Mouse (Mus musculus) left cerebral cortex, postnatal 10 days (tissue): ENCODE measurements around the gene Olfr734. TPM values are rescaled to one million over a fixed set of nuclear protein-coding genes. Genes with fewer than 3 reads are reported as not detected.

Source experiments
- DNase-seq, 2 experiments: peaks; one replicate each; pipeline ENCODE4 v3.0.0; 2021 to 2022; ENCODE audit warnings: low spot score in 2 of 2, mixed read lengths in 1 of 2; ENCODE audit errors: extremely low spot score in 1 of 2
- intact Hi-C: fragments of 180-260 bp; cut with DNase I; formaldehyde crosslinking; loops from one replicate; pipeline ENCODE4 v1.15.1; 2025
- total RNA-seq, 2 experiments: library from RNA; stranded (reverse); gene quantifications; 2 replicates each; pipeline ENCODE4 v1.2.3; 2021

The Olfr734 gene
- total RNA-seq, result not detected

DNA sequence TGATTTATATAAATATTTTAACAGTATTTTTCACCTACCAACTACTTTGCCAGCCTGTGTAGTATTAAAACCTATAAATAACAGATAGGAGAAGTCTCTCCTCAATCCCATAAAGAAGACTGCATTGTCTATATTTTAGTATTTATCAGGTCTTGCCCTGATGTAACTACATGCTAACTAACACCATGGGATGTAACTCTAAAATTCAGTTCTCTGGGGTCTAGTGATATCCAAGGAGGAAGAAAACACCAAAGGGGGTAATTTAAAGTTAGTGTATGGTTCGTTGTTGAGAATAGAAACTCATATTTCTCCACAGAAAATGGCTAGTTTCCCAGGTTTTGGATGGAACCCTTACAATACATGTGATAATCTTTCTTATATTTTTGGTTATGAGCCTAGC, at the start of gene Olfr734:
TSS of gene Olfr734 (minus strand) at position 101 of the 400 bp plus-strand sequence.
- DNase-seq, result no peak
- intact Hi-C loops, result no loop called here

DNA sequence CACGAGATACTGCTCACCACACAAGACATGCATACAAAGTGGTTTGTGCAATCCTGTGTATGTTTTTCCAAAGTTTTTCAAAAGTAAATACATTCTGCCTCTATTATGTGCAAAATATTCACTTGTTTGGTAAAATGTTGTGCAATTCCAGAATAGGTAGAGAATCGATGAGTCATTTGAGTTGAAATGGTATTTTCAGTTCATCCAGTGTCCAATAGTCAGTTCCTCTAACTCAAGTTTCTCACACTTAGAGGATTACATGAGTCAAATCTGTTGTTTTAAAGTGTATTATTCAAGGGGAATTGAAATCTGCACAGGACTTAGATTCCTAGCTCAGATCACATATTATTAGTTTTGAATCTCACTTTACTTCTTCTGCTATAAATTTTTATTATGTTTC, 37.0 kb upstream of the Olfr734 start:
- DNase-seq, result no peak
- intact Hi-C loops, result no loop called here

DNA sequence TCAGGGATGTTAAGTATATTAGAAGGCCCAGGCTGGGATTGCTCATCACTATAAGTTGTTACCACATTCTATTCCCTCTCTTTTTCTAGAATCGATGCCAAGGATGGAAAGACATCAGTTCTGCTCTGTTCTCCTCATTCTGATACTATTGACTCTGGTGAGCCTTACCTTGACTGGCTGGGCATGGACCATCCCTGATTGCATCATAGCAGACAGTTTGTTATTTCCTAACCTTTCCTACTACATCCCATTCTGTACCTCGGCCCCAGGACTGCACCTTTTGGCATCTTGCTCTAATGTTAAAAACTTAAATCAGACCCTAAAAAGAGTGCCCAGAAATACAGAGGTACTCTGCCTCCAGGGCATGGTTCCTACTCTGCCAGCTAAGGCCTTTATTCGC, 33.9 kb upstream of the Olfr734 start:
- no peak for DNase-seq
- intact Hi-C loops, result no loop called here

DNA sequence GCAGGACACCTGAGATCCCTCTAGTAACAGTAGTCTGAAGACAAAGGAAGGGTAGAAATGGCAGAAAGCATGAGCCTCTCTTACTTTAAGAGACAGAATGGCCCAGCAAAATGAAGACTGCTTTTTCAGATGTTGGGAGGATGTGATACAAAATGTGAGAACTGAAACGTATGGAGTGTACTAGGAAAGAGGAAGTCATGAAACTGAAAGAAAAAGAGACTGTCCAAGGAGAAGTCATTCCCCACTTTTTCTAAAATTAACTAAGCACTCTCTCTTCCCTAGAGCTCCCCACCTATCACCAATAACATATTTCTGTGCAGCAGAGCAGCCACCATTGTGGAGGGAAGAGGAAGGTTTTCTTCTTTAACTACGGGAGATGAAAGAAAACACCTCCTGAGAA, 31.0 kb upstream of the Olfr734 start, which contains the start of gene Tlr11:
TSS of gene Tlr11 (plus strand) at position 322 of the 400 bp plus-strand sequence.
- DNase-seq, result no peak
- intact Hi-C loops, result no loop called here

DNA sequence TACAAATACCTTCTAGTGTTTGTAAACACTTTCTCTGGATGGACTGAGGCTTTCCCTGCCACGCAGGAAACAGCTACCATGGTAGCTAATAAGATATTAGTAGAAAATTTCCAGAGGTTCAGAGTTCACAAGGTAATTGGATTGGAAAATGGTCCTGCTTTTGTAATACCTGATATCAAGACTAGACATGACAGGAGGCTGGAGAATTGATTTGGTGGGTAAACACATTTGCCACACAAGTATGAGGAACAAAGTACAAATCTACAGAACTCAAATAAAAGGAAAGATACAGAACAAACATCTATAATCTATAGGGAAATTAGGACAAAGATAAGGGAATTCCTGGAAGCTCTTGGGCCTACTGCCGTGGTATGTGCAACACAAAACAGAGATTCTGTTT, 30.2 kb upstream of the Olfr734 start:
- DNase-seq, result no peak
- intact Hi-C loops, result no loop called here

DNA sequence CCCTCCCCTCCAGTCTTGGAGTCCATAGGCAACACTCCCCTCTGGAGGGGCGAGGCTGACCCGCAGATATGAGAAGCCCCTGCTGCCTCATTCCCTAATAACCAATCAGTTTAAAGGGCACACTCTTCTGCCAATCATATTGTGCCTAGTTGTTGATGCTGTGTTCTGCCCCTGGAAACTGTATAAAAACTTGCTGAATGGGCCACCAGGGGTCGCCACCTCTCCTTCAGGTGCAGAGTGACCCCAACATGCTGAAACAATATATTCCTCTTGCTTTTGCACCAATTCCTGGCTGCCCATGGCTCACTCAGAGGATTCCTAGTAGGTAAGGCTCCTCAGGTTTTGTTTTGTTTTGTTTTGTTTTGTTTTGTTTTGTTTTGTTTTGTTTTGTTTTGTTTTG, 25.9 kb upstream of the Olfr734 start:
- intact Hi-C loops, result no loop called here
- DNase-seq, result no peak

DNA sequence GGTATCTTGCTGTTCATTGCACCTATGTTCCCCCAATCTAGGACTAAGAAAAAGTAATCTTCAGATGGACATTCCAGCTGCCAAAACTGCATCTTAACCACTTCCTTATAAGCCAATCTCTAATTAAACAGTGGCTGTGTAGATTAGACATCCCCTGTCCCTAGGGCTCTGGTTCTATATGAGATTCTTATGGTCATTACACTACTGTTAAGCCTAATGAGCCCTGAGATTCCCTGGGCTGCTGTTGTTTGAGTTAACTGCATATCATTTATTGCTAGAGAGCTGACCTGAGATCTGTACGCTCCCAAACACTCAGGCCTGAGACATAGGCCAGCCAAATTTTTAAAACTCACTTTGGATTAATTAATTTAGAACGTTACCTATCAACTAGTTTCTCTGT, 22.2 kb upstream of the Olfr734 start, which contains the start of gene Olfr735:
TSS of gene Olfr735 (minus strand) at position 77 of the 400 bp plus-strand sequence.
- DNase-seq, result no peak
- intact Hi-C loops, result no loop called here

DNA sequence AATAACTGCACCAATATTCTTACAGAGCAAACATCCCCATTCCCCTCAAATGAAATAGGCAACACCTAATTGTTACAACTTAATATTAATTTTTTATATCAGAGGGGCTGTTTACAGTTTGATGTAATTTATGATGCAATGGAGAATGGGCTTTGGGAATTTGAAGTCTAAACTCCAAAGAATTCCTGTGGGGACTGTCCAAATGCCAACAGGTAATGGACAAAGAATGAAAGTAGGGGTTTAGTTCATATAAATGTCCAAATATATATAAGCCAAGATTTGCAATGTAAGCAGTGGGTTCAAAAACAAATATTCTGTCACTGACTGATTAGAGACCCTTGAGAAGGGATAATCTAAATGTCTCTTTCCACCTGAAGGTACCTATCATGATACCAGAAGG, 25.1 kb downstream of the Olfr734 start, which contains the start of gene Olfr733:
TSS of gene Olfr733 (minus strand) at position 101 of the 400 bp plus-strand sequence.
- intact Hi-C loops, result no loop called here
- DNase-seq, result no peak

DNA sequence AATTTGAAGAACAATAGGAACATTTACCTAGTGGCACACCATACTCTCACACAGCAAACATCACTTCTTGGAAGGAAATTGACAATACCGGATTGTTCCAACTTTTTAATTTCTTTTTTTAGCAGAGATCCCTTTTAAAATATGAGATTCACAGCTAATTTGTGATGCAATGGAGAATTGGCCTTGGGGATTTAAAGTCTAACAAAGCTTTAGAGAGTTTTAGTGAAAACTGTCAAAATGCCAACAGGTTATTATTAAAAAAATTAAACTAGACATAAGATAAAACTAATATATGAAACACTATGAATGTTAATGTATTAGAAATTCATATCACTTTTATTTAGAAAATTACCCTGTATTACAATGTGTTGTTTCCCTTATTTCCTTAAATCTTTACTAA, 42.5 kb downstream of the Olfr734 start, which contains the start of gene Olfr732:
TSS of gene Olfr732 (minus strand) at position 101 of the 400 bp plus-strand sequence.
- DNase-seq, result no peak
- intact Hi-C loops, result no loop called here

Other genes starting within 250 kb of the Olfr734 start
- not detected for gene Olfr726, start 235.8 kb downstream of the Olfr734 start, total RNA-seq
- gene Olfr727, start 203.6 kb downstream of the Olfr734 start, total RNA-seq, result not detected
- gene Olfr728, start 184.1 kb downstream of the Olfr734 start, total RNA-seq, result not detected
- not detected for gene Olfr729, start 173.9 kb downstream of the Olfr734 start, total RNA-seq
- not detected for gene Olfr730, start 138.6 kb downstream of the Olfr734 start, total RNA-seq
- gene Olfr731, start 84.9 kb downstream of the Olfr734 start, total RNA-seq, result not detected
- gene Olfr732, start 42.6 kb downstream of the Olfr734 start, total RNA-seq, result not detected
- not detected for gene Olfr733, start 25.2 kb downstream of the Olfr734 start, total RNA-seq
- gene Olfr735, start 22.1 kb upstream of the Olfr734 start, total RNA-seq, result not detected
- not detected for gene Tlr11, start 31.2 kb upstream of the Olfr734 start, total RNA-seq
- not detected for gene Olfr736, start 54.4 kb upstream of the Olfr734 start, total RNA-seq
- not detected for gene Olfr738, start 80.8 kb upstream of the Olfr734 start, total RNA-seq
- not detected for gene Olfr739, start 91.9 kb upstream of the Olfr734 start, total RNA-seq
- gene Olfr740, start 118.8 kb upstream of the Olfr734 start, total RNA-seq, result not detected
- gene Olfr741, start 146.0 kb upstream of the Olfr734 start, total RNA-seq, result not detected
- gene Olfr742, start 176.8 kb upstream of the Olfr734 start, total RNA-seq, result not detected
- not detected for gene Olfr743, start 195.1 kb upstream of the Olfr734 start, total RNA-seq